Mouse (Mus musculus): ENCODE measurements at regions not wholly inside any gene's neighbourhood (a gene's known extent, or its start where the extent isn't known, plus 50 kb on each side); places are given as distances from the start of the nearest gene placed in this dataset.

- Histone ChIP-seq H3K4me3 (ENCODE audit: insufficient read depth, low read length) (no peak overlapping the region), H3K27ac (ENCODE audit: insufficient read depth, low read length) (no peak overlapping the region), H3K4me1 (ENCODE audit: control insufficient read depth, insufficient read depth, low read length) (no peaks in the 10 kb centered on the region)
- no peak for TF ChIP-seq CTCF (IDR thresholded peaks at IDR 0.05; ENCODE audit: extremely low read depth, insufficient read depth, low read length)
Measured at GRCm38 (mm10) chr19:33079959-33080358, 312.1 kb downstream of the Rnls start.

- Histone ChIP-seq H3K27ac (ENCODE audit: insufficient read depth, low read length) (no peak overlapping the region), H3K4me1 (ENCODE audit: control insufficient read depth, insufficient read depth, low read length) (no peaks in the 10 kb centered on the region), H3K4me3 (ENCODE audit: insufficient read depth, low read length) (no peak overlapping the region)
- TF ChIP-seq POLR2A (IDR thresholded peaks at IDR 0.05; ENCODE audit: extremely low read depth, insufficient read depth, low read length) (no peak), CTCF (IDR thresholded peaks at IDR 0.05; ENCODE audit: extremely low read depth, insufficient read depth, low read length) (no peak)
Measured at GRCm38 (mm10) chr19:33081493-33081892, 310.6 kb downstream of the Rnls start.

GRCm38 (mm10) chr19:33083371-33083770, 308.7 kb downstream of the Rnls start:
- Histone ChIP-seq H3K4me3 (ENCODE audit: insufficient read depth, low read length) (no peak overlapping the region), H3K4me1 (ENCODE audit: control insufficient read depth, insufficient read depth, low read length) (no peaks in the 10 kb centered on the region), H3K27ac (ENCODE audit: insufficient read depth, low read length) (no peak overlapping the region)
- no peak for TF ChIP-seq POLR2A (IDR thresholded peaks at IDR 0.05; ENCODE audit: extremely low read depth, insufficient read depth, low read length)
- no peak for TF ChIP-seq CTCF (IDR thresholded peaks at IDR 0.05; ENCODE audit: extremely low read depth, insufficient read depth, low read length)

DNA sequence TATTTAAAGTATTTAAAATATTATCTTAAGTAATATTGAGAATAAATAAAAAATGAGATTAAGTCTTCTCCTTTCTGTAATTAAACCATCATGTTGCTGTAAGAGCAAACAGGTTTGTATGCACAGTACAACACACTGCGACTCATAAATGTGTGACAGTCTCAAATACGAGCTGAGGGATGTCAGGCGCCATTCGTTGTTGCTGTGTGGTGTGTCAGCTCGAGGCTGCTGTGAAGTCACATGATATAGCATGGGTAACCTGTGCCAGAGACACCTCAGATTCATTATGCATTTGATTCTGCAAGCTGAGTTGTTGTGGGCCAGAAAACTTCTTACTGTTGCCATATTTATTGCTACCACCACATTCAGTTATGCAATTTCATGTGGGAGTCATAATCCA, 307.4 kb downstream of the Rnls start:
- Histone ChIP-seq H3K4me3 (ENCODE audit: insufficient read depth, low read length) (no peak overlapping the region), H3K4me1 (ENCODE audit: control insufficient read depth, insufficient read depth, low read length) (no peaks in the 10 kb centered on the region), H3K27ac (ENCODE audit: insufficient read depth, low read length) (no peak overlapping the region)
- no peak for TF ChIP-seq CTCF (IDR thresholded peaks at IDR 0.05; ENCODE audit: extremely low read depth, insufficient read depth, low read length)
- no peak for TF ChIP-seq POLR2A (IDR thresholded peaks at IDR 0.05; ENCODE audit: extremely low read depth, insufficient read depth, low read length)
